Mouse (Mus musculus) common myeloid progenitor, adult 5-6 weeks (primary cell): ENCODE data around the gene Trak1. TPM values are rescaled to one million over a fixed set of nuclear protein-coding genes. Genes with fewer than 3 reads are reported as not detected.

Experiments used
- ATAC-seq: replicated peaks from 2 replicates; pipeline ENCODE4 v1.8.0; 2016; ENCODE audit warnings: low read depth, mild to moderate bottlenecking, moderate TSS enrichment, inconsistent platforms; ENCODE audit not compliant: poor library complexity, severe bottlenecking
- total RNA-seq: library from RNA; stranded (forward); fragments of 200-1000, 187-1606 nt; gene quantifications from 2 replicates; pipeline ENCODE4 v1.2.3, GENCODE M21; 2017

The Trak1 gene
- total RNA-seq, 1 experiment from 2014 or later: 32.3 TPM

GRCm38 (mm10) chr9:121506478-121507180 lies 209.3 kb downstream of the Trak1 start:
- ATAC-seq: no peak

- no peak for ATAC-seq
These were observed 214.6 kb downstream of the Trak1 start for GRCm38 (mm10) chr9:121511911-121512310.

- no peak for ATAC-seq
These were observed 217.2 kb downstream of the Trak1 start for GRCm38 (mm10) chr9:121514462-121514861.

GRCm38 (mm10) chr9:121520047-121520446 lies 222.7 kb downstream of the Trak1 start:
- ATAC-seq: no peak

Other genes with a start within 250 kb of the Trak1 start
- 4.0 and 6.4 TPM in 2 replicates for gene Ulk4, start 20.3 kb upstream of the Trak1 start, total RNA-seq
- not detected in 2 replicates for gene Cck, start 198.2 kb downstream of the Trak1 start, total RNA-seq